Mouse (Mus musculus): Measurements from ENCODE around the gene Entr1. TPM values are rescaled to one million over a fixed set of nuclear protein-coding genes. Genes with fewer than 3 reads are reported as not detected.

Entr1 gene
- total RNA-seq (2014; fragmentation: Nextera tagmentation): 45.3 and 72.2 TPM in 2 replicates
- total RNA-seq (2017): 38.6 and 56.8 TPM in 2 replicates

GRCm38 (mm10) chr2:26389154-26389690 lies at the start of gene Entr1, which contains the start of gene Pmpca:
TSS of gene Entr1 (minus strand) at chr2:26389316.
TSS of gene Pmpca (plus strand) at chr2:26389339.
- peak; percentile 76 for ATAC-seq (replicated peaks; ENCODE audit: low FRiP score, low TSS enrichment, poor library complexity, severe bottlenecking)

DNA sequence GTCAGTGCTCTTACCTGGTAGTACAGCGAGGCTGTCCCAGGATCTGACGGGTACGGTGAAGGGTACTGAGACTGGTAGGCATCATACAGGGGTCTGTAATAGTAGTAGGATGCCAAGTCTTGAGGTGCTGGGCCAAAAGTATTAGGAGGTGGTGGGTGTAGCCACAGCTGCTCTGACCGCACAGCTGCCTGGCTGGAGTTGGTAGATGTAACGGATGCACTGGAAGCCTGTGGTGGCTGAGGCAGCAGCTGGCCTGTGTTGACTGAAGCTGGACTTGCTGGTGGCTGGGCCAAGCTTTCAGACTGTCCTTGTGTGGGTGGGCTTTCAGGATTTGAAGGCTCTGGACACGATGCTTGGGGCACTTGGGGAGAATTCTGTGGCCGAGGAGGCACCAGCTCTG lies 49.3 kb upstream of the Entr1 start:
- ATAC-seq (replicated peaks; ENCODE audit: low FRiP score, low TSS enrichment, poor library complexity, severe bottlenecking): no peak

GRCm38 (mm10) chr2:26437221-26437620 lies 48.1 kb upstream of the Entr1 start:
- ATAC-seq (replicated peaks; ENCODE audit: low FRiP score, low TSS enrichment, poor library complexity, severe bottlenecking): no peak

- ATAC-seq (replicated peaks; ENCODE audit: low FRiP score, low TSS enrichment, poor library complexity, severe bottlenecking): no peak
Observed at GRCm38 (mm10) chr2:26434791-26435572, 45.9 kb upstream of the Entr1 start.

- ATAC-seq (replicated peaks; ENCODE audit: low FRiP score, low TSS enrichment, poor library complexity, severe bottlenecking): no peak
Observed at GRCm38 (mm10) chr2:26429851-26430250, 40.7 kb upstream of the Entr1 start.

- no peak for ATAC-seq (replicated peaks; ENCODE audit: low FRiP score, low TSS enrichment, poor library complexity, severe bottlenecking)
Observed at GRCm38 (mm10) chr2:26424541-26424940, 35.4 kb upstream of the Entr1 start.

GRCm38 (mm10) chr2:26423086-26423485 lies 34.0 kb upstream of the Entr1 start:
- no peak for ATAC-seq (replicated peaks; ENCODE audit: low FRiP score, low TSS enrichment, poor library complexity, severe bottlenecking)

- no peak for ATAC-seq (replicated peaks; ENCODE audit: low FRiP score, low TSS enrichment, poor library complexity, severe bottlenecking)
Observed at GRCm38 (mm10) chr2:26421969-26422368, 32.9 kb upstream of the Entr1 start.

DNA sequence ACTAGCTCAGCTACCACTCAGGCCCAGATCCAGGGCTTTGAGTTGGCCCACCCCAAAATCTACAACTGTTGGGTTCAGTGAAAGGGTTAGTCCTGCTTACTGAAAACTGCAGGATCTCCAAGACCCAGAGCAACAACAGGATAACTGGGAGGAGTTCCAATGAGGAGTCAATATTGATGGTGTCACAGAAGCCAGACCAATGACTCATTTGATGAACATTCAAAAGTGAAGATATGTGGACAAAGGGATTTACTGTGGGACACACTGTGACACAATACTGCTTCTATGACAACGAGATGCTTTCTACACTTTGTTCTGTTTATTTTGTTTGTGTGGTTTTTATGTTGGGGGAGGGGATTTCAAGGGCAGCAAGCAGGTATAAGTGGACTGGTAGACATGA lies 29.0 kb upstream of the Entr1 start:
- no peak for ATAC-seq (replicated peaks; ENCODE audit: low FRiP score, low TSS enrichment, poor library complexity, severe bottlenecking)

- ATAC-seq (replicated peaks; ENCODE audit: low FRiP score, low TSS enrichment, poor library complexity, severe bottlenecking): no peak
Observed at GRCm38 (mm10) chr2:26417066-26417465, 27.9 kb upstream of the Entr1 start.

GRCm38 (mm10) chr2:26410931-26411411 lies 21.9 kb upstream of the Entr1 start:
- ATAC-seq (replicated peaks; ENCODE audit: low FRiP score, low TSS enrichment, poor library complexity, severe bottlenecking): no peak

GRCm38 (mm10) chr2:26410091-26410490 lies 21.0 kb upstream of the Entr1 start:
- ATAC-seq (replicated peaks; ENCODE audit: low FRiP score, low TSS enrichment, poor library complexity, severe bottlenecking): no peak

DNA sequence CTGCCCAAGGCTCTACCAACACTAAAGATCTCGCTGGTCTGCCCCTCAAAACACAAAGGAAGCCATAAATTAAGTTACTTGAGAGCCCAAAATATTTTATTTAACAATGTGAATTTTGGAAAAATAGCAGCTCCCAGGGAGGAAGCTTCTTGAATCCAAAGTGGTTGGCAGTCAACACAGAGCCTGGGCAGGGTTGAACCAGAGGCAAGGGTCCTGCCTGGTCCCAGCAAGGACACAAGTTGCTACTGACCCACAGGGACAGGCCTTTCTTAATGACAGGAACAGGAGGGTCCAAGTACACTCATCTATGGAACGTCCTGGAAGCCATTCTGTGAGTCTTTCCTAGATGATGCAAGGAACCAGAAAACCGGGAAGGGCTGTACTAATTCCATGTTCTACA lies 20.2 kb upstream of the Entr1 start:
- no peak for ATAC-seq (replicated peaks; ENCODE audit: low FRiP score, low TSS enrichment, poor library complexity, severe bottlenecking)

- peak; percentile 90 for ATAC-seq (replicated peaks; ENCODE audit: low FRiP score, low TSS enrichment, poor library complexity, severe bottlenecking)
Observed at GRCm38 (mm10) chr2:26408515-26409356, 19.6 kb upstream of the Entr1 start, which contains the start of gene Inpp5e. TSS of gene Inpp5e (minus strand) at chr2:26409203.

DNA sequence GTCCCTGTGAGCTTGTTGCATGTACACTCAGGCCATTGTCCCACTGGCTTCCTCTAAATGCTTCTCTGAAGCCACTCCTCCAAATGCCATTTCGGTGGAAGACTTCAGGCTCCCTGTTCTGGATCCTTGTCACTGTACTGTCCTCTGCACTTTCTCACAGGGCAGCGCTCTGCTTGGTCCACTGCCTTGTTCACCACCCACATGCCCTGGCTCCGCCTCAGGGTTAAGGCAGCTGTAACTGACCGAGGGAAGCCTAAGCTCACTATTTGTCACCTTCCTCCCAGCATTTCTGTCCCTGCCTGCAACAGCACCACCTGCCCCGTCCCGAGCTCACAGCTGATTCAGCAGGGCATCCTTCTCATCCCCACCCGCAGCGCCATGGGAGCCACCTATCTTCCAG lies 14.2 kb upstream of the Entr1 start:
- ATAC-seq (replicated peaks; ENCODE audit: low FRiP score, low TSS enrichment, poor library complexity, severe bottlenecking): no peak

DNA sequence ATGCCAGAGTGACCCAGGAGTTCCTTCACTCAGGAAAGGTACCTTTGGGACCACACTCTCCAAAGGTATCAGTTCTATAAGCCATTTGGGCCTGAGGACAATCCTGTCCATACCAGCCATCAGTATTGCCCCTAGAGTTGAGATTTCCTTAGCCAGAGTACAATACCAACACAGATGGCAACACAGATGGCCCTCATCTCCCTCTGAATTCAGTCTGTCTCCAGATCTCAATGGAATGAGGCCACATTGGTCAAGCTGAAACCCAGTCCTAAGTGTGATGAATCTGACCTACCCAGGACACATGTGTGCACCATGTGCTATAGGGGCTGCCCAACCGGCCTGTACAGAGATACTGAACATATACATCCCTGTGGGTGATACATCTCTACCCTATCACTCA lies 13.1 kb upstream of the Entr1 start:
- no peak for ATAC-seq (replicated peaks; ENCODE audit: low FRiP score, low TSS enrichment, poor library complexity, severe bottlenecking)

DNA sequence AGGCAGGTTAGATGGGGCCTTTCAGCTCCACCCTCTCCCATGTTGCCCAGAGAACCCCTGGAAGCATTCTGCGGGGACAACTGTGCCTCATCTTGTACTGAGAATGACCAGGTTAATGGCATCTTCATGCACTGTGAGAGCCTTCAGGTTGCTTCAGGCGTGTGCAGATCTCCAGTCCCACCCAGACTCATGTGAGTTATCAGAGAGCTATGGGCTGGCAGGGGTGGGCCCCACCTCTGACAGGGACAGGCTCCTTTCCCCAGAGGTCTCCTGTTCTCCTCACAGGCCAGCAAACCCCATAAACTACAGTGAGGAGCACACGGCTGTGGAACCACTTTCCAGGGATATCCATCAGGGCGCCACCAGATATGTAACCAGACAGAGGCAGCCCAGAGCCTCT lies 11.9 kb upstream of the Entr1 start:
- no peak for ATAC-seq (replicated peaks; ENCODE audit: low FRiP score, low TSS enrichment, poor library complexity, severe bottlenecking)

DNA sequence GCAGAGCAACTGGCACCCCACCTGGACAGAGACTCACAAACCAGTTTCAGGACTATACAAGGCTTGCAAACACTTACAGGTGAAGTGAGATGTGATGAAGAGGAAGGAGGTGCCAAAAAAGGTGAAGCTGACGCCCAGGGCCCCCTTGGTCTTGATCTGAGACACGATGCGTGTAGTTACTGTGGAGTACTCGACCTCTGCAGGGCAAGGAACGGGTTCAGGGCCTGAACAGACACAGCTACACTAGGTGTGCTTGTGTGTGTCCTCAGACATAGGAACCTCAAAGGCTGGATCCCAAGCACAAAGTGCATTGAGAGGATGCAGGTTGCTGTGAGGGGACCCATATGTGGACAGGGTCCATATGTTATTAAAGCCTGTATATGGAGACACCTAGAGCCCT lies 11.2 kb upstream of the Entr1 start:
- ATAC-seq (replicated peaks; ENCODE audit: low FRiP score, low TSS enrichment, poor library complexity, severe bottlenecking): no peak

DNA sequence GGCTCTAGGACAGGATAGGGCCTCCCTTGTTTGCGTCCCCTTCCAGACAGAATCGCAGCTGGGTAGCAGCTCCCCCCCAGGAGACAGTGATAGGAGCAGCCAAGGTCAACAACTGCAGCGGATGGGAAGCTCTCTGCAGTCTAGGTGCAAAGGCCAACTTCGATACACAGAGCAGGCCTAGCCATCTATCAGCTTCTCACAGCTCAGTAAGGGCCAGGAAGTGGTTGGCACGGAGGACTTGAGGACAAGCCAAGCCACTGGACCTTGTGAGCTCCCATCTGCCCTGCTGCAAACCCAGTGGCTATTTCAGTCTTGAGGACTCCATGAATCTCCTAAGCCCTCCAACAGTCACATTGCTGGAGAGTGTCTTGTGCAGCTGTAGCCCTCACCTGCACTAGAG lies 10.5 kb upstream of the Entr1 start:
- ATAC-seq (replicated peaks; ENCODE audit: low FRiP score, low TSS enrichment, poor library complexity, severe bottlenecking): no peak

DNA sequence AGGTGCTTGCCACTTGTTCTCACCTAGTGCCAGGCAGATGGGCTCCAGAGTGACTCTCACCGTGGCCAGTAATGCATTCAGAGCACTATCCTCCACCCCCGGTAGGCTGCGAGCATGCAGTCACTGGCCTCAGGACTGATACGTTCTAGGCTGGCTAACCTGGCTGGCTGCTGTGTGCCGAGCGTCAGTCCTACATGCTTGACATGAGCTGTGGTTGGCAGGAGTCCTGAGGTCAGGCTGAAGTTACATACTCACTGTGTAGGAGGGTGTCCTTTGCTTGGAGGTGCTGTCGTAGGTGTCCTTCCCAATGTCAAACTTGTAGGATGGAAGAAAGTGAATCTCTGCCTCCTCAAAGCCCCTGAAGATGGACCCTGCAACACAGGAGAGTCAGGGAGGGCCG lies 9.9 kb upstream of the Entr1 start:
- no peak for ATAC-seq (replicated peaks; ENCODE audit: low FRiP score, low TSS enrichment, poor library complexity, severe bottlenecking)
